Mouse (Mus musculus): ENCODE measurements around the gene Gm17387. TPM values are rescaled to one million over a fixed set of nuclear protein-coding genes. Genes with fewer than 3 reads are reported as not detected.

Gene Gm17387
- polyA plus RNA-seq, 1 experiment, result not detected

DNA sequence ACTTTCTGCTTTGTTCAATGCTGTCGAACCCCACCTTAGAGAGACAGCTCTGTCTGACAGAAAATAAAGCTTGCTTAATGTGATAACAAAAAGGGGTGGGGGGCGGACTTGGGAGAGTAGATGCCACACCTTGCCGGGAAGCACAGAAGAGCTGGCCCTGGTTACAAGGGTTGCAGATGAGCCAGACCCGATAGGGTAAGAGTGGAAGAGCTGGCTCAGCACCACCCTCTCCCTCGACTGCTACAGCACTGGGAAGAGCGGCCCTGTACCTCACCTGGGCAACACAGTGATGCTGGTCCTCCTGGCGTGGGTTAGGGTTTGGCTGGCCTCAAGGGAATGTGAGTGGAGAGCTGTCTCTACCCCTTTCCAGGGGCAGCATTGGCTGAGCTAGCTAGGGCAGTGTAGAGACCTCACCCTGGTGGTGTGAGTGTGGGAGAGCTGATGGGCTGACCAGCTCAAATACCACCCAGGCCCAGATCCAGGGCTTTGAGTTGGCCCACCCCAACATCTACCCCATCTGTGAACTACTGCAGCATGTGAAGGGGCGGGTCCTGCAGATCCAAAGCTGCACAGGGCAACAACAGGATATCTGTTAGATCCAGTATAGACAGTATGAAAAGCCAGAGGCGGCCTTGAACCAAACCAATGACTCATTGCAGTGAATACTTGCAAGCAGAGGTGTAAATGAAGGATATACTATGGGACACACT, 3.7 kb downstream of the Gm17387 start:
- TF ChIP-seq GATA1 (IDR thresholded peaks at IDR 0.05; ENCODE audit: low read length), result no peak

DNA sequence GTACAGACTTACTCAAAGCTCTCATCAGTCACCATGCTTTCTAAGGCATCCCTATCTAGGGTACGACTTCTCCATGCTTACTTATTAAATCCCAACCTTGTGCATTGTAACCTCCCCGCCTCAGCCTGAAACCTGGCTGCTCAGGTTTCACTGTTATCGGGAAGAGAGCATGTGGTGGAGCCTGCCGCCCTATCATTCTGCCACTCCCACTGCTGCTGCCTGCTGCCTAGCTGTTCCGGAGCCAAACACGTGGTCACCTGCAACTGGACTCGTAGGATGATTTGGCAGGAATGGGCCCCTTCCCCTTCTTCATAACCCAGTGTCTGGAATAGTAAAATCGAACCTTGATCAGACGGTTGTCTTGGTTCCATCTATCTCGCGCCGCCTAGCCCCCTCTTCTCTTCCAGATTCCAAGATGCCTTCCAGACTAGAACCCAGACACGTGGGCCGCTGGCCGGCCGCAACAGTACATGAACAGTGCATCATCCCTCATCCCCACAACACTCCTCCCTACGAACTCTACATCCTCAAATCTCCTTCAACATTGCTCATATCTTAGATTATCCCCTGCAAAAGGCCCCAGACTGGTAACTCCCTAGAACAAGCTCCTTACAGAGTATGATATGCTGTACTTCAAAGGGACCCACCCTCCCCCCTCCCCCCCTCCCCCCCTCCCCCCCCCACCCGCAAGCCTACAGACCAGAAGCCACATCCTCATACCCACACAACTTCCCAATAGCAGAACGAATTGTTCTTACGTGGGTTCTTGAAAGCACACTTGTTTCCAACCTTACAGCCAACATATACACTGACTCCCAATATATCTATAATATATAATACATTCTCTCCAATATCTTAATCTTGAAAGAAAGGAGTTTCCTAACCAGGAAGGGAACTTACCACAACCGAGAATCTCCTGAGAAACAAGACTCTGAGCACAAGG, 9.4 kb downstream of the Gm17387 start:
- no peak for TF ChIP-seq GATA1 (IDR thresholded peaks at IDR 0.05; ENCODE audit: low read length)

DNA sequence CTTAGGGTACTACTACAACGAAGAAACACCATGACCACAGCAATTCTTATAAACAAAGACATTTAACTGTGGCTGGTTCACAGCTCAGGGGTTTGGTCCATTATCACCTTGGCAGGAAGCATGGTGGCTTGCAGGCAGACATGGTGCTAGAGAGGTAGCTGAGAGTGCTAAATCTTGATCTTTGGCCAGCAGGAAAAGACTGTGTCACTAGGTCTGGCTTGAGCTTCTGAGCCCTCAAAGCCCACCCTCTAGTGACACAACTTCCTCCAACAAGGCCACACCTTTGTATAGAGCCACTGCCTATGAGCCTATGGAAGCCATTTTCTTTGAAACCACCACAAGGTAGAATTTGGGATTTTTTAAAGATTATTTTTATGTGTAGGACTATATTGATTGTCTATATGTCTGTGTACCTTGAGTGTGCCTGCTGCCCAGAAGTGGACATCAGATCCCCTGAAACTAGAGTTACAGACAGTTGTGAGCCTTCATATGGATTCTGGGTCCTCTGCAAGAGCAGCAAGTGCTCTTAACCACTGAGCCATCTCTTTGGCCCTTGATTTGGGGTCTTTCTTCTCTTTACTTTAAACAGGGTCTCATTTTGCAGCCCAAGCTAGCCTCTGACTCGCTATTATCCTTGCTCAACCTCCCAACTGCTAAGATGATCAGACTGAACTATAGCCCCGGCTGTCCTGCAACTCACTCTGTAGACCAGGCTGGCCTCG, 10.6 kb downstream of the Gm17387 start:
- no peak for TF ChIP-seq GATA1 (IDR thresholded peaks at IDR 0.05; ENCODE audit: low read length)

DNA sequence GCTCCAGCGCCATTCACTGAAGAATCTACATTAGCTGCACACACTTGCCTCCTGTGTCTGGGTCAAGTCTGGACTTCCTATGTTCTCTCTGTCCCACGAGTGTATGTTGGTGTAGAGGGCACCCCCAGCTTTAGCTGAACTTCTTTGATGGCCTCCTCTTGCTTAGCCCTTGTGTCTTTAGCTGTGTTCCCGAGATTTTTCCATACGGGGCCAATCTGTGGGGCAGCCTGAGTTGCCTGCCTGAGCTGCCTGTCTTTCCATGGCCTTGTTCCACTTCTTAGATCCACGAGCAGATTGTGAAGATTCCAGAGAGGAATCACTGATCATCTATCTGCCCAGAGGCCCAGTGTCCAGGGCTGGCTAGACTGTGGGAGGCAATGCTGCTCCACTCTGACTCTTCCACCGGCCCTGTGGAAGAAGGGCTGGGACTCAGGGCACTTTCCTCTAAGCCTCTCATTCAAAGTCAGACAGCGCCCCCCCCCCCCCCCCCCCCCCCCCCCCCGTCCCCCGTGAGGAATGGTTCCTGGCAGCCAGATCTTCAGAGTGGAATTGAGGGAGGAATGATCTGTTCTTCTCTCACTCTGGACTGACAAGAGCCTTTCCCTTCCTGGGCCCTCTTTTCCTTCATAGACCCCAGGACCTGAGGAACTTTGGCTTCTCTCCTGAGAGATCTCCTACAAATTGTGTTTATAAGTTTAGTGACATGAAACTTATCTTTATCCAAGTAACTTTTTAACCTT, 12.1 kb downstream of the Gm17387 start:
- TF ChIP-seq GATA1 (IDR thresholded peaks at IDR 0.05; ENCODE audit: low read length), result no peak

DNA sequence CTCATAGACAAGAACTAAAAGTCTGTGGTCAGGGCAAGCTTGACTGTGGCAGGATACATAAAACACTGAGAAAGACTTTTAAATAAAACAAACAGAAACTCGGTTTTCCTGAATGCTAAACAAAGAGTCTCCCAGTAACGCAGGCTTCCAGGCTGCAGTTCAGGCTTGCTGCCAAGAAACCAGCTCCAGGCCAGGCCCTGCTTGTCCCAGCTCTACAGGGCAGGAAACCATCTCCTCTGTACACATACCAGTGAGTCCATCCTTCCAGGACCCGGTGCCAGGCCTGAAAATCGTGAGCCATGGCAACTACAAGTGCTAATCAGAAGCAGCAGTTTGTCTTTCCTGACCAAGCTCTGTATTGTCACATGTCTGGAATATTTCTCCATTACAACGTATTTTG, 12.7 kb downstream of the Gm17387 start:
- TF ChIP-seq GATA1 (IDR thresholded peaks at IDR 0.05; ENCODE audit: low read length), result no peak

DNA sequence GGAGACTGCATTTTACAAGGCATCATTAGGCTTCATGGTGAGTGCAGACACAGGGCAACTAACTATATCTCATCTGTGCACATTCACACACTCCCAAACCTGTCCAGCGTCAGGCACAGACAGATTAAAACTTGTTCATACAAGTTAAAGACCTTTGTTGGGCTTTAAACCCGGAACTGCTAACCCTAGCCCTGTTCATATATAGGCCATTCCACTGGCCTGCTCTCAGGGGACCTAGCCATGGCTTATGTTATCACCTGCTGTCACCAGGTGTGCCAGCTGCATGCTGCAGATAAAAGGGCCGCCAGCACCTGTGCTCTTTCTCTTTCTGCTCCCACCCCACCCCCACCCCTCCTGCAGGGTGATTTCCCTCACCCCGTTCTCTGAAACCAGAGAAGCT, 13.6 kb downstream of the Gm17387 start:
- no peak for TF ChIP-seq GATA1 (IDR thresholded peaks at IDR 0.05; ENCODE audit: low read length)

DNA sequence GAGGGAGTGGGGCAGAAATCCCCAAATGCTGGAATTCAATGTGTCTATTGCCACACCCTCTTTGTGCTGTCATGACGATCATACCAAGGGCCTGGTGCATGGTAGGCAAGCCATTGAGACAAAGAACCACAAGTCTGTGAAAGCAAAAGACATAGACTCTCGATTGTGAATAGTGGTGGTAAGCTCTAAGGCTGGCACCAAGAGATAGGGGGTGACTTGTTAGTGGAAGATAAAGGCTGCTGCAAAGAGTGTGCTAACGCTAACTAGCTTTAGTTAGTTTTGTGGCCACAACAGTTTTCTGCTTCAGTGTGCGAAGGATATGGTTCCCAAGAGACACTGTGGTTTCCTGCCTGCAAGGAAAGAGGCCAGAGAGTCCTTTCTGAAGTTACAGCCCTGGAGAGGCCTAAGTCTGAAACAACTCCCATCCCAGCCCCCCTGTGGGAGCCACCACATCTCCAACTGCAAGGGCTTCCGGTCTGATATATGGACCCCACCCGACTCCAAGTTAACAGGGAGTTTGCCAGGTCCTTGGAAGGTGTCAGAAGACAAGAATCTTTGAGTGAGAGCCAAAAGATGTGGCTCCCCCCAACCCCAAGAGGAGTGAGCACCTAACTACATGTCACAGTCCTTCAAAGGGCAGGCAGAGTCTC, 18.1 kb downstream of the Gm17387 start:
- peak; percentile 31 for TF ChIP-seq GATA1 (IDR thresholded peaks at IDR 0.05; ENCODE audit: low read length)

DNA sequence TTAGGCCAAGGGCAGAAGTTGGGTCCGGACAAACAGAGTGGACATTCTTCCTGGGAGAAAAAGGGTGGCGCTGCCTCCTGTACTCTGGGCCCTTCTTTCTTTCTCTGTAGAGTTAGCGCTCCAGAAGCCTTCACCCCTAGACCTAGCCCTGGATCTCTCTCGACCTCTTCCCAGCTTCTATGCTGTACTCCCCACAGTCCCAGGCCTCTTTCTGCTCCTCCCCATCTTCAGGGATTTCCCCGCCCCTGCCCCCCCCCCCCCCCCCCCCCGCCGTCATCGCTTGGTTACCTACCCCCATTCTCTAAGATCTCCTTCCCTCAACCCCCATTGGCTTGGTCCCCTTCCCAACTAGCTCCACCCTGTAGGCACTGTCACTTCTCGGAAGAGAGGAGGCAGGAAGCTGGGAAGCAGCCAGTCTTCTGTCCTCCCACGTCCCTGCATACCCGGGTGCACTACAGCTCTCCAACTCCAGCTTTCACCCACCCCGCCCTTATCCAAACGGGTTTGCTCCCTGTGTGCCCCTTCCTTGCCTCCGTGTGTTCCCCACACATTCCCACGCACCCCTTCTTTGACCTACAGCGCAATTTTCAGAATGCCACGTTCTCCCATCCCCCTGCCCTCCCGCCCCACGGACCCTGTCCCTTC, 18.8 kb downstream of the Gm17387 start:
- TF ChIP-seq GATA1 (IDR thresholded peaks at IDR 0.05; ENCODE audit: low read length), result no peak

DNA sequence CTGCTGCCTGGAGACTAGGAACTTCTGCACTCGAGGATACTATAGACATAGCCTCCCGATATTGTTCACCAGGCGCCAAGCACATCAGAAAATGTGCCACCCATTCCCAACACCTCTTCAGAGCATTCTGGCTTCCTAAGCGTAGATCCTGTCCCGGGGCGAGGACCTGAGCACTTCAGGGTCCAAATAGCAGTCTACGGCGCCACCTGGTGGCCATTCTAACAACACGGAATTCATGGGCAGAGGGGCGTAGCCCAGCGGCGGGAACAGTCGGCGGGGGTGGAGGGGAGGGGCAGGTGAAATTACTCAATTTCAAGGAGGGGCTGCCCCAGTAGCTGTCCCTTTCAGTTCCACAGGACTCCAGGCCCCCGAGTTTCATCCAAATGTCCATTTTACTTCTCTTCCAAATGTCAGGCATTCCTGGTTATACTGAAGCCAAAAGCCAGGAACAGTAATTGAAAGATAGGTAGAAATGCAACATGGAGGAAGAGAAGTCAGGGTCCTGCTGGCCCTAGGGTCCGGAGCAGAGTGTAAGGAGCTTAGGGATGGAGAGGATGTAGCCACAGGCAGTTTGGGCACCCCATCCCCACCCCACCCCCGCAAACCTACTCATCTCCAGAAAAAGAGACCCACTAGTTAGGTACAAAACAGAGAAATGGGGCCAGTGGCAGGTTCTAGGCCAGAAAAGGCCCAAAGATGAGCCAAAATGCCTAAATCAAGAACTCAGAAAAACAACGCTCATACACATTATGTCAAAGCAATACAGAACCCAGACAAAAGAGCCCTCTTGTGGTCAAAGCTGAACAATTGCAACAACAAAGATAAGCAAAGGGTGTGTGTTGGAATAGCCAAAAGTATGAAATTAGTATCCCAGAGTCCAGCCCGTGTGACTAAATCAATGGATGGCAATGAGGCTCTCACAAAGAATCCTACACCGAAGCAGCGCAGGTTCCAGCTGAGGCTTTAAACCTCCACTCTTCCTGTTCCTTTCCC, 19.6 kb downstream of the Gm17387 start:
- TF ChIP-seq GATA1 (IDR thresholded peaks at IDR 0.05; ENCODE audit: low read length), result no peak

DNA sequence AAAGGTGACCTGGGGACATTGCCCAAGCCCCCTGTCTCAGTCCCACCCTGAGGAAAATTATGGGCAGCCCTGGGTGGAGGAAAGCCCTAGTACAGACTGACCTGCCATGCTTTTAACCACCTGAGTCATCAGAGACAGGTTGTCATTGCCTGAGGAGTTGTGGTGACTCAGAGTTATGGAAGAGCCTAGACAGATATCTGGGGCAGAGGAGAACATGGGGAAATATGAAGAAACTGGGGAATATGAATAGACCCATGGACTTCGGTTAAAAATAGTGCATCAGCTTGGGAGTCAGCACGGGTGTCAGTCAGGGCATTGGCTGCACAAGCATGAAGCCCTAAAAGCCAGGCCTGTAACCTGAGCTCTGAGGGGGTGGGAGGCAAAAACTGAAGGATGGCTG, 20.4 kb downstream of the Gm17387 start:
- TF ChIP-seq GATA1 (IDR thresholded peaks at IDR 0.05; ENCODE audit: low read length), result no peak

DNA sequence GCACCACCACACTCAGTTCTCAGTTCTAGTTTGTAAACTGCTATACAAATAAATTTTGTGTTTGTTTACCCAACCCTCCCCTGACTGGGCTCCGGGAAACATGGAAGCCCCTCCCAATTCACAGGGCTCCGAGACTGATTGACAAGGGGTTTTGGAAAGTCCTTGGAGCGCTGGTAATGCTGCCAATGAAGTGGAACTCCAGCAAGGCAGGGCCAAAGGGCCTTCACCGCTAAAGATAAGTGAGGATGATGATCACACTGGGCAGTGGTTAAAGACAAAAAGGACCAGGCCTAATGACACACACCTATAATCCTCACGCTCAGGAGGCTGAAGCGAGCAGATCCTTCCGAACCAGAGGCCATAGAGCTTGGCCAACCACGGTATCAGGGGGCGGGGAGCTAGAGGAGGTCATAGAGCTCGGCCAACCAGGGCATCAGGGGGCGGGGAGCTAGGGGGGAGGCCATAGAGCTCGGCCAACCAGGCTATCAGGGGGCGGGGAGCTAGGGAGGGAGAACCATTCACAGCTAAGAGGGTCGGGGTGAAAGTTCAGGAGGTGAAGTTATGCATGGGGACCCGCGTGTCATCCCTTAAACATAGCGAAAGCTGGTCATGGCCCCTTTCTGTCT, 22.2 kb downstream of the Gm17387 start:
- TF ChIP-seq GATA1 (IDR thresholded peaks at IDR 0.05; ENCODE audit: low read length), result no peak

DNA sequence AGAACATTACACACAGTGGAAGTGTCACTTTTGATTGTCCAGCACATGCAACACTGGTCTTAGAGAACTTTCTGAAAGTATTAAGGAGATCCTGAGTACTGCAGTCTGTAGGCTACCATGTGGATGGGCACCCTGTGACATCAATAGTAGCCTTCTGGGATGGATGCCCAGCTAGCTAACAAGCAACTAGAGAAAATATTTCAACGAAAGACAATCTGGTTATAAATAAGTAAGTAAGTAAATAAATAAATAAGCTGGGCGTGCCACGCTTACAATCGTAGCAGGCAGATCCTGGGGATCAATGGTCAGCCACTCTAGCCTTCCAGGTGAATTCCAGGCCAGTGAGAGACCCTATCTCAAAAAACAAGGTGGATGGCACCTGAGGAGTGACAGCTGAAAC, 23.1 kb downstream of the Gm17387 start:
- TF ChIP-seq GATA1 (IDR thresholded peaks at IDR 0.05; ENCODE audit: low read length), result no peak

DNA sequence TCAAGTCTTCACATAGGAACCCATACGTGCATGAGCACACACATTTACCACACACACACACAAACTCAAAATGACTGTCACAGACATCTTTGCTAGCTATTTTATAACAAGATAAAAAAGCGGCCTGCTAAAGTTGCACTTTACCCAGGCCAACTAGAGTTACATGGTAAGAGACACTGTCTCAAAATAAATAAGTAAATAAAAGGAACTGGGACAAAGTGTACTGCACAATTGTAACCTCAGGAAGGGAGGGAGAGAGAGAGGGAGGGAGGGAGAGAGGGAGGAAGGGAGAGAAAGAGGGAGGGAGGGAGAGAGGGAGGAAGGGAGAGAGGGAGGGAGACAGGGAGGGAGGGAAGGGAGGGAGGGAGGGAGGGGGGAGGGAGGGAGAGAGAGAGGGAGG, 23.5 kb downstream of the Gm17387 start:
- no peak for TF ChIP-seq GATA1 (IDR thresholded peaks at IDR 0.05; ENCODE audit: low read length)
